Mouse (Mus musculus): ENCODE measurements around the gene Znhit1. TPM values are rescaled to one million over a fixed set of nuclear protein-coding genes. Genes with fewer than 3 reads are reported as not detected.
"Not testable (repeated sequence)": the region's sequence is repeated elsewhere in the genome, so short reads cannot be mapped to it uniquely, and the experiment has no call there.

Znhit1 gene
- polyA plus RNA-seq, 1 experiment: 92.2 TPM

DNA sequence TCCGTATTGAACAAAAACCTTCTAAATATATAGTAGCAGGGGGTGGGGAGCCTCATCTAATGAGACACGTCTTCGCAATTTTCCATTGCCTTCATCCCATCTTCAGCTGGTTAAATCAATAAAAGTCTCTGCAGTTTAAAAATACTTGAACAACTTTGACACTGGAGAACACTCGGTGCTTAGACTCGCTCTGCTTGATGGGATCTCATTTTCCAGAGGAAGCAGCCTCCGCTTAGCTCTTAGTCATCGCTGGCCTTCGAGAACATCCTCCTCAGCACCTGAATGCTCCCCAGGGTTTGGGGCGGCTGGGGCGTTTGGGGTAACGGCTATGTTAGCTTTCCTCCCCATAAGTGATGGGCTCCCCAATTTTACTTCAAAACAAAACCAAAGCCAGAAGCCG, 42.7 kb downstream of the Znhit1 start:
- Histone ChIP-seq H3K27ac (ENCODE audit: insufficient read depth, low read depth, low read length) (no peak overlapping the region), H3K4me1 (ENCODE audit: control insufficient read depth, insufficient read depth, insufficient read length, low read length) (no peaks in the 10 kb centered on the region), H3K4me3 (ENCODE audit: low read depth, low read length) (no peak overlapping the region), H3K36me3 (ENCODE audit: control insufficient read depth, insufficient read depth, low read length) (no peaks in the 10 kb centered on the region), H3K27me3 (ENCODE audit: control insufficient read depth, insufficient read depth, low read length) (no peaks in the 10 kb centered on the region)
- TF ChIP-seq POLR2A (IDR thresholded peaks at IDR 0.05; ENCODE audit: low read depth, low read length): no peak
- TF ChIP-seq CTCF (IDR thresholded peaks at IDR 0.05; ENCODE audit: extremely low read depth, insufficient read length, insufficient replicate concordance, low read depth, low read length): no peak
- 79% methylated on average over 12 of the region's 12 CpGs for WGBS

DNA sequence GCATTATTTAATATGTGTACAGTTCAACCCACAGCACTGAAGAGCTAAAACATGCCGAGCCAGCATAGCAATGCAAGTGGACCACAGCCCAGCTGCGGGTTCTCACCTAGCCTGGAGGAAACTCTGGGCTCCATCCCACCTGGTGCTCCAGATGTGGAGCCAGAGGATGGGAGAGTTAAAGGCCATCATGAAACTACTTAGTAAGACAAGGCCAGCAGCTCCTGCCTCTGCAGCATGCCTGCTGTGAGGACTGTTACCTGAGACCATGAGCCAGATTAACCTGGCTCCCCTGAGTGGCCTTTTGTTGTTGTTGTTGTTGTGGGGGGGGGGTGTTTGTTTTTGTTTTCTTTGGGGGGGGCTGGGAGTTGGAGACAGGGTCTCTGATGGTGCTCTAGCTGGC, 44.4 kb downstream of the Znhit1 start:
- H3K4me1 ChIP-seq (ENCODE audit: control insufficient read depth, insufficient read depth, insufficient read length, low read length): no peaks in the 10 kb centered on the region
- H3K4me3 ChIP-seq (ENCODE audit: low read depth, low read length): no peak overlapping the region
- TF ChIP-seq CTCF (IDR thresholded peaks at IDR 0.05; ENCODE audit: extremely low read depth, insufficient read length, insufficient replicate concordance, low read depth, low read length): no peak
- no peak for TF ChIP-seq POLR2A (IDR thresholded peaks at IDR 0.05; ENCODE audit: low read depth, low read length)
- no peaks in the 10 kb centered on the region for H3K36me3 ChIP-seq (ENCODE audit: control insufficient read depth, insufficient read depth, low read length)
- no peaks in the 10 kb centered on the region for H3K27me3 ChIP-seq (ENCODE audit: control insufficient read depth, insufficient read depth, low read length)
- no peak overlapping the region for H3K27ac ChIP-seq (ENCODE audit: insufficient read depth, low read depth, low read length)
- WGBS: 89% methylated on average over 2 of the region's 2 CpGs

DNA sequence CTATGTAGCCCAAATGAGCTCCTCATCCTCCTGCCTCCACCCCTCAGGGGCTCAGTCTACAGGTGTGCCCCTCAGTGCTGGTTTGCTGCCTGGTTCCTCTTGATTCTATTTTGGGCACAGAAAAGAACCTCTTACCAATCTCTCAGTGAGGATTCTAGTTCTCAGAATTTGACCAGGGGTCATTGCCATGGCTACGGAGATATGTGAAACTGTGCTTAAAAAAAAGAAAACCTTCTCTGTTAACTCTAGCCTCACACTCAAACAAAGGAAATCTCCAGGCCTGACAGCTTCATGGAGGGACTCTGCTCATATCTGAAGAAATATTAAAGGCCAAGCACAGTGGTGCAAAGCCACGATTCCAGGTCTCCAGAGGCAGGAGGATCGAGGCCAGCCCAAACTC, 45.0 kb downstream of the Znhit1 start:
- no peaks in the 10 kb centered on the region for H3K27me3 ChIP-seq (ENCODE audit: control insufficient read depth, insufficient read depth, low read length)
- TF ChIP-seq POLR2A (IDR thresholded peaks at IDR 0.05; ENCODE audit: low read depth, low read length): no peak
- no peak for TF ChIP-seq CTCF (IDR thresholded peaks at IDR 0.05; ENCODE audit: extremely low read depth, insufficient read length, insufficient replicate concordance, low read depth, low read length)
- WGBS: 70% methylated on average over 3 of the region's 3 CpGs

DNA sequence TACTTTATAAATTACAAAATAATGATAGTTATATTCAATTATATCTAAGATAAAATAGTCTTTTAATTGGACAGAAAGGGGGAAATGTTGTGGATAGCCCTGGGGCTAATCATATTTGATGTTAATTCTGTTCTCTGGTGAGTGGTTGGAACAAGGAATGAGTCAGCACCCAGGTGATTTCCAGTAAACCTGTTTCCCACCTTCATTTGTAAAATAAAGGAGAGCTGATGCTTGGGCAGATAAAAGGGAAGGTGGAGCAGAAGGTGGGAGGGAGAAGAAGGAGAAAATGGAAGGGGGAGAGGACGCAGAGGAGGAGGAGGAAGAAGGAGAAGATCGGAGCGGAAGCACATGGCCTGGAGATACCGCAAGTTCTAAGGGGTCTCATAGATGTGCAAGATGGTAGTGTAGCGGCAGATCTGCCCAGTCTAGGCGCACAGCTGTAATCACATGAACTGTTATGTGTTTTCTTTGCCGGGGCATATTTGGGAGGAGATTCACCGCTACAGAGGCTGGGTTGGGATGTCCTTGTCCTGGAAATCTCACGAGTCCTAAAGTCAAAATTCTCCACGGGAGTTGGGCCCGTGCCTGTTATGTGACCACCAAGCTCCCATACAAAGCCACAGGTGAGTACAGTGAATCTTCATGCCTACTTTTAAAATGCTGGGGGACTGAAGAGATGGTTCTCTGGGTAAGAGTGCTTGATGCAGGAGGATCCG, 46.8 kb downstream of the Znhit1 start:
- Histone ChIP-seq H3K36me3 (ENCODE audit: control insufficient read depth, insufficient read depth, low read length) (no peaks in the 10 kb centered on the region), H3K27ac (ENCODE audit: insufficient read depth, low read depth, low read length) (no peak overlapping the region), H3K27me3 (ENCODE audit: control insufficient read depth, insufficient read depth, low read length) (no peaks in the 10 kb centered on the region), H3K4me3 (ENCODE audit: low read depth, low read length) (no peak overlapping the region), H3K4me1 (ENCODE audit: control insufficient read depth, insufficient read depth, insufficient read length, low read length) (no peaks in the 10 kb centered on the region)
- TF ChIP-seq CTCF (IDR thresholded peaks at IDR 0.05; ENCODE audit: extremely low read depth, insufficient read length, insufficient replicate concordance, low read depth, low read length) (no peak), POLR2A (IDR thresholded peaks at IDR 0.05; ENCODE audit: low read depth, low read length) (no peak)
- 88% methylated on average over 12 of the region's 12 CpGs for WGBS

More for the DNA sequence above, 45.0 kb downstream of the Znhit1 start:
- Histone ChIP-seq H3K27ac (ENCODE audit: insufficient read depth, low read depth, low read length) (no peak overlapping the region), H3K4me1 (ENCODE audit: control insufficient read depth, insufficient read depth, insufficient read length, low read length) (no peaks in the 10 kb centered on the region), H3K36me3 (ENCODE audit: control insufficient read depth, insufficient read depth, low read length) (no peaks in the 10 kb centered on the region), H3K4me3 (ENCODE audit: low read depth, low read length) (no peak overlapping the region)

DNA sequence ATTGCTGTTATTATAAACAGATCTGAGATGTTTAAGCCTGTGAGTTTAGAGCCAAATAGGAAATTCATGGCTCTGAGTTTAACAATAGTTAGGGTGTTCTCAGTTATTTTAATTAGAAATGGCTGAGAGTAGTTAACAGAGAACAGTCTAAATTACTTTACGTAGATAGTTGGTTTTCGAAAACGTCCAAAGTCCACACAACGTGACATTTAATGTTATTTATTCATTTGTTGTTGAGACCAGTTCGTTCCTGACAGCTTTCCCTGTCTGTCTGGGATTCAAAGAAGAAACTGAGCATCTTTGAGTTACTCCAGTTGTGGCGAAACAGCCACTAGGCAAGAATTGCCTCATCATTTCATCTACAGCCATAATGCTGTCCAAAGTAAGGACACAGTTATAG, 47.8 kb downstream of the Znhit1 start:
- not testable (repeated sequence) for H3K4me3 ChIP-seq (ENCODE audit: low read depth, low read length); H3K27me3 ChIP-seq (ENCODE audit: control insufficient read depth, insufficient read depth, low read length); H3K27ac ChIP-seq (ENCODE audit: insufficient read depth, low read depth, low read length); H3K4me1 ChIP-seq (ENCODE audit: control insufficient read depth, insufficient read depth, insufficient read length, low read length); H3K36me3 ChIP-seq (ENCODE audit: control insufficient read depth, insufficient read depth, low read length)
- WGBS: 52% methylated on average over 6 of the region's 6 CpGs

DNA sequence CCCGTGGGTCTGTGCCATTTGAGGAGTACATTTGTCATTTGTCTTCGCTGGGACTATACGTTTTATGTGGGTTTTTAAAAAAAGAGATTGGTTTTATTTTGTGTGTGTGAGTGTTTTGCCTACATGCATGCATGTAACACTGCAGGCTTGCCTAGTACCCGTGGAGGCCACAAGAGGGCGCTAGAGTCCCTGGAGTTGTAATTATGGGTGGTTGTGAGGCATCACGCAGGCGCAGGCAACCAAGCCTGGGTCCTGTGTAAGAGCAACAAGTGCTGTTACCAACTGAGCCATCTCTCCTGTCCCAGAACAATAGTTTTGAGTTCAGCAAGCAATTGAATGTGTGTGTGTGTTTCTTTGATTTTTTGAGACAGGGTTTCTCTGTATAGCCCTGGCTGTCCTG, 48.5 kb downstream of the Znhit1 start:
- no peaks in the 10 kb centered on the region for H3K27me3 ChIP-seq (ENCODE audit: control insufficient read depth, insufficient read depth, low read length)
- 72% methylated on average over 7 of the region's 7 CpGs for WGBS
- no peaks in the 10 kb centered on the region for H3K36me3 ChIP-seq (ENCODE audit: control insufficient read depth, insufficient read depth, low read length)
- H3K27ac ChIP-seq (ENCODE audit: insufficient read depth, low read depth, low read length): no peak overlapping the region
- peak; percentile 65; the same call in 1 of the 2 replicates for TF ChIP-seq CTCF (IDR thresholded peaks at IDR 0.05; ENCODE audit: extremely low read depth, insufficient read length, insufficient replicate concordance, low read depth, low read length)
- TF ChIP-seq POLR2A (IDR thresholded peaks at IDR 0.05; ENCODE audit: low read depth, low read length): no peak
- no peak overlapping the region for H3K4me3 ChIP-seq (ENCODE audit: low read depth, low read length)
- H3K4me1 ChIP-seq (ENCODE audit: control insufficient read depth, insufficient read depth, insufficient read length, low read length): no peaks in the 10 kb centered on the region

DNA sequence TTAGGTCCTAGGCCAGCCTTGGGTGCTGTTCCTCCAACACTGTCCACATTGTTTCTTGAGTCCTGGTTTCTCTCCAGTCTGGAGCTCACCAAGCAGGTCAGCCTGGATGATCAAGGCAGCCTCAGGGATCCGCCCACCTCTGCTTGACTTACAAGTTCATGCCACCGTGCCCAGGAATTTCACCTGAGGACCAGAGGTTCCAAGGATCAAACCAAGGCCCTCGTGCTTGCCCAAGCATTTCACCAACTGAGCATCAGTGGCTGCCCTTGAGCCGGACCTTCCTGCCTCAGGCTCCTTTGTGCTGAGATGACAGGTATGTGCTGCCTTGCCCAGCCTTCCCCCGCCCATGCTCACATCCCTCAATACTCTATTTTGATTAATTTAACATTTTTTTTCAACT, 50.2 kb downstream of the Znhit1 start:
- H3K4me3 ChIP-seq (ENCODE audit: low read depth, low read length): no peak overlapping the region
- no peaks in the 10 kb centered on the region for H3K36me3 ChIP-seq (ENCODE audit: control insufficient read depth, insufficient read depth, low read length)
- no peaks in the 10 kb centered on the region for H3K27me3 ChIP-seq (ENCODE audit: control insufficient read depth, insufficient read depth, low read length)
- WGBS: 72% methylated on average over 5 of the region's 5 CpGs
- no peak for TF ChIP-seq CTCF (IDR thresholded peaks at IDR 0.05; ENCODE audit: extremely low read depth, insufficient read length, insufficient replicate concordance, low read depth, low read length)
- TF ChIP-seq POLR2A (IDR thresholded peaks at IDR 0.05; ENCODE audit: low read depth, low read length): no peak
- H3K27ac ChIP-seq (ENCODE audit: insufficient read depth, low read depth, low read length): no peak overlapping the region
- H3K4me1 ChIP-seq (ENCODE audit: control insufficient read depth, insufficient read depth, insufficient read length, low read length): 0 out of 2 replicates have a peak, but pooled peaks cover 3% of the 10 kb centered on the region
